Mouse (Mus musculus): ENCODE measurements around the gene Pln.

The Pln gene

DNA sequence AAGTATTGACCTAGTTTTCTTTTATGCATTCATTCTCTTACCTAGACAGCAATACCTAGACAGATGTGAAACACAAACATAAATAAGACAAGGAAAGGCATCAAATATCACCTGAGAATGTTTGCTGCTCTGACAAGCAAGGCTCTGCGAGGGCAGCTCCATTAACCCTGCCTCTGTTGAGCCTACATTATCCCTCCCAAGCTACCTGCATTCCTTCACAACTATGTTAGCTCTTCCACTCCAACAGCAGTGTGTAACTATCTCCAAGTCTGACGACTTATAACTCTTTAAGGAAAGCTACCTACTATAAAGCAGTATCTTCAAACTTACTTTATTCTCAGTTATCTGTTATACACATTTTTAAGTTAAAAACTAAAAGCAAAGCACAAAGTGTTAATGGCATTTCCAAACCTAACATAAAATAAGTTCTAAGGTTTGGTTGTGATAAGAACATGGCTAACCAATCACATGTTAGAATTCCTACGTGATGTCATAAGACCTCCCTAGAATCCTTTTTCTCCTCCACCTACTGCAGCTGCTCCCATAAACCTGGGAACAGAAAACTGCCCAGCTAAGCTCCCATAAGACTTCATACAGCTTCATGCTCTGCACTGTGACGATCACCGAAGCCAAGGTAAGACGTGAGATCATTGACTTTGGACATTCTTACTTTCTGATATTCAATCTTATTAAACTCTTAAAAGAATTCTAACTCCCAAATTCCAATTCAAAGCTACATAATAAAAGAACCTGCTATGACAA lies at the start of gene Pln:
Gene Pln, plus strand, starts transcription at position 506 of the 762 bp plus-strand sequence.
- no peak for DNase-seq (ENCODE audit: low spot score)

DNA sequence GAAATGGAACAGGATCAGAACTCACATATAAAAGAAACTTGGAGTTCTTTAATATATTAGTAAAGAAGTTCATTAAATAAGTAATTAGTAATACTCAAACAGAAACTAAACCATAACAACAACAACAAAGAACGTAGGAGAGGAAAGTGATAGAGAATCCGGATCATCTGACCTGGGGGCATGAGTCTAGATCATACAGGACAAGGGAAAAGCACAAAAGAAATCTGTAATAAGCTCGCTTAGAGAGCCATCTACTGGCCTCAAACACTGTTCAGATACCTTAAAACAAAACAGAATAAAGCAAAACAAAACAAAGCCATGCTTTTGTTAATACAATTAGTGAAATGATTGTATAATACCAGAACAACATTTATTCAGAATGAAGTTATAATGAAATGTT lies 31.6 kb upstream of the Pln start:
- no peak for DNase-seq (ENCODE audit: low spot score)

DNA sequence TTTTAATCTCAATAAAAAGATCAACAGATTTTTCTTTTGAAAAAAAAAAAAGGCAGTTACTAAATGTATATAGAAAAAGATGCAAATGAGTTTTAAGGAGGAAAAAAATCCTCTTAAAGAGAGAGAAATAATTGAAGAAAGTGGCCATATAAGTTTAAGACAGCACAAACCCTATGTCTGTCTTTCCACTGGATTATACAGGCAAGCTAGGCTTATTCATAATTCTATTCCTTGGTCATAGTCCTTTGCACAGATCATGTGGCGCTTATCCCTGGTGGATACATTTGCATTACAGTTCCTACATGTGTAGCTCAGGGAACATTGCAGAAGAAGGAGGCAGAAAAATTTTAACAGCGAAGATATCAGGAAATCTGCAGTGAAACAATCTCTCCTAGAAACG lies 30.8 kb upstream of the Pln start:
- DNase-seq (ENCODE audit: low spot score): no peak

DNA sequence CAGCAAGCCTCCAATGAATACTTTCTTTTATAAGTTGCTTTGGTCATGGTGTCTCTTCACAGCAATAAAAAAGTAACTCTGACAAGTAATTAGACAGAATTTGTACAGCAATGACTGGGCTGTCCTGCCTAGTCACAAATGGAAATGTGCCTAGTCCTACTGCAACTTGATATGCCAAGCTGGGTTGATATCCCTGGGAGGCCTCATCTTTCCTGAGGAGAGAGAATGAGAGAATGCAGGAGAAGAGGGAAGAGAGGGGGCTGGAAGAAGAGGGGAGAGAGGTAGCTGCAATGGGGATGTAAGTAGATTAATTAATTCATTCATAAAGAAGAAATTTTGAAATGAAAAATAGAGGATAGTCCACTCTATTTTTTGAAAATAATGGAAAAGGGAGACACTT lies 14.1 kb upstream of the Pln start:
- DNase-seq (ENCODE audit: low spot score): no peak

DNA sequence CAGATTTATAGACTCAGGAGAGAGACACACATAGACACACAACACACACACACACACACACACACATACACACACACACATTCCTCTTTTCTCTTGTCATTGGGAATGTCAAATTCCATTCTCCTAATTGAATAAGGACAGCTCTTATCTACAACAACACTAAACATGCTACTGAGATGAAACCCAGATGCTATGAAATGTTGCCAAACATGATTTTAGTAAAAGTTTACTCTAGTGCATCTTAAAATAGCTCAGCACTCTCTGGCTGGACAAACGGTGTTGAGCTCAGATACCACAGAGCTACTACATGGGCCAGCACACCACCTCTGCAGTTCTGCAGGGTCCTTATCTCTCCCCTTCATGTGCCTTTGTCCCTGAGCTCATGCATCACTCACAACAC lies 12.8 kb upstream of the Pln start:
- DNase-seq (ENCODE audit: low spot score): no peak

DNA sequence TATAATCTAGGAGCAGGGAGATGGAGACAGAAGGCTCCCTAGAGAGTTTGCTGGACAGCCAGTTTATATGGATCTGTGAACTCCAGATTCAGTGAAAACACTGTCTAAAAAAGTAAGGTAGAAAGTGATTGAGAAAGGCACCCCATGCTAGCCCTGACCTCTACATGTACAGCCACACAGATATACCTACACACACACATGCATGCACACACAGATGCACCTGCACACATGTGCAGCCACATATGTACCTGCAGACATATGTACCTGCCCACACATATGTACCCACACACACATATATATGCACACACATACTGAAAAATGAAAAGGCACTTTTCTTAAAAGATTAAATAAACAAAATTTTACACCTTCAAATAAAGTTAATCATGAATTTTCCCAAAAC lies 11.1 kb upstream of the Pln start:
- no peak for DNase-seq (ENCODE audit: low spot score)

DNA sequence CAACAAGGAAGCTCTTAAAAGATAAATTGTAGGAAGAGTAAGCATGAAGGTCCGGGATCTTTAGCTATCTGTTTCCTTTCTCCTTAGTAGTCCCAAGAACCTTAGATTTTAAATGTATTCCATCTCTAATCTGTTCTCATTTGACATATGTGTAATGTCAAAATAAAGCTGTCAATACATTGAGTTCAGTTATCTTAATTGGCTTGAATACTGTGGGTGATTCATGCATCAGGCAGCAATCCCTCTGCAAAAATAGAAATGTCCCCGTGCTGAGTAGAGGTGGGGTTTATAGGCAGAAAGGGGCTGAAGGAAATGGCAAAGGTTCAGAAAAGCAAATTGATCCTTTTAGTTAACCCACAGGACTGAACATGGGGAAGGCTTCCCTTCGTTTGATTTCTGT lies 8.2 kb upstream of the Pln start:
- no peak for DNase-seq (ENCODE audit: low spot score)

DNA sequence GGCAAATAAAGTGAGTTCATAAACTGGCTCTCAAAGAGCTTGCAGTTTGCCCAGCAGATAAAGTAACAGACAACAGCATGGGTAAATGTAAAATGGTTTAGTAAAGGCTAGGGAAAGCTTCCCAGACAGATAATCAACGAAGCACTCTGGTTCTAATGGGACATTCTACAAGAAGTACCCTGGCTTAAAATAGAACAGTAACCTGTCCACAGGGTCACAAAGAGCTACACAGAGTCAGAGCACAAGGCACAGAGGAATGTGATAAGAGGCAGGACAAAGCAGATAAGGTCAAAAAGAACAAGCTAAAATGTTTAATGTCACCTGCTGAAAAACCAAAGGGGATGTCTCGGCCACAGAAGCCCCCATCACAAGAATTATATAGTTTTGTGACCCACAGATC lies 4.7 kb upstream of the Pln start:
- DNase-seq (ENCODE audit: low spot score): no peak

DNA sequence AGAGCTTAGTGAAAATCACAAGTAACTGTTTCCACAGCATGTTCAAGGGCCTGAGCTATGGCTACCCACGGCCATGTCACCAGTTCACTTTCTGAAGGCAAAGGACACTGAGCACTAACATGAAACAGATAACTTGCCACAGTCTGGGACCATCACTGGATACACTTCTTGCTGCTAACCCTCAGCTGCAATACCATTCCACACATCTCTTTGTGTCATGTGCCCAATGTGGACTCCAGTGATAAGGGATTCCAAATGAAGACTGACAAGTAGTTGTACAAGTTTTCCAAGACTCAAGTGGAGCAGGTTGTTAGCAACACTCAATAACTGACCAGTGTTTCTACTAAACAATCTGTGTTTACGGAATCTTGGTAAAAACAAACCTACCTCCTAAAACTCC lies 2.2 kb upstream of the Pln start:
- no peak for DNase-seq (ENCODE audit: low spot score)

DNA sequence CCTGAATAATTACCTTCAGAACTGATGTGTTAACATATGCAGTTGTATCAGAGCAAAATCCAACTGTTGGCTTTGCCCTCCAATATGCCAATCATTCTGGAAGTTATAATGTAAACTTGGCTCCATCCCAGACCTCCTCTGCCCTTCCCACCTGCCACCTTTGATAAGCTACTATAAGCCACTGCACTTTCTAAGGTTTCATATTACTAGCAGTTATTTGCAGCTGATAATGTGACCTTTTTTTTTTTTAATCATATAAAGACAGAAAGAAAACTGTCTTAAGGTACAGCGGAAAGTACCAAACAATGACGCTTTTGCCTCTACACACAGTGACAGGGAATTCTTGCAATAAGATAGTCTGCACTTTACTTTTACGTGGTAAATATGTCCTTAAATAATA lies 1.5 kb upstream of the Pln start:
- DNase-seq (ENCODE audit: low spot score): no peak

DNA sequence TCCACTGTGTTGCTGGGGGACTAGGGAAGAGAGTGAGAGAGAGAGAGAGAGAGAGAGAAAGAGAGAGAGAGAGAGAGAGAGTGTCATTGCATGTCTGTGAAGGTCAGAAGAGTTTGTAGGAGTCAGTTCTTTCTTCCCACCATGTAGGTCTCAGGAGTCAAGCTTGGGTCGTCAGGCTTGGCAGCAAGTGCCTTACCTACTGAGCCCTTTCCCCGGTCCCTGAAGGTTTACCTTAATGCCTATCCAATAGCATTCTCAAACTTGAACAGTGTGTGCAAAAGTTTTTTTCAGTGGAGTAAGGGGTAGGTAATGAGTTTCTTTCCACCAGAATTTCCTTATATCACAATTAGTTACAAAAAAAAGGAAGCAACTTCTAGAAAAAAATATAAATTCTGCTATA lies 1.6 kb downstream of the Pln start:
- no peak for DNase-seq (ENCODE audit: low spot score)

DNA sequence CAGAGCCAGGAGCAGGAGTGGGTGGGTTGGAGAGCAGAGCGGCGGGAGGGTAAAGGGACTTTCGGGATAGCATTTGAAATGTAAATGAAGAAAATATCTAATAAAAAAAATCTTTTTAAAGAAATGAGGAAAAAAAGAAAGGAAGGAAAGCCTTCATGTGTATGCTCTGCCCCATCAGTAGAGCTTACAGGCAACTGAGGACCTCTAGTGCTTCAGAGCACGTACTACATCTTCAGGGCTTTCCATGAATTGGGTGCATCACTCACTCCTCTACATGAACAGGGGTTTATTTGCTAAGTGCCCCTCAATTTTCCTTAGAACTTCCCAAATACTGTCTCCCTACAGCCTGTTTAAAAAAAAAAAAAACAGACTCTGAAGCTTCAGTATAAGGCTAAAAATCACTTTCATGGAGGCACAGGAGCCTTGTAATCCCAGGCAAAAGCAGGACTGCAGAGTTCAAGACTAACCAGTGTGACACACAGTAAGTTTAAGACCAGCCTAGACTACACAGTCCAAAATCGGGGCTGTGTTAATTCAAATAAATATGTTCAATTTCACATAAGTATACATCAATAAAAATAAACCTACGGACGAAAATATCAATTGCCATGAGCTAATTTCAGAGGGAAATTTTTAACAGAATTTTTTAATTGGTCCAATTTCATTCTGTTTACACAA lies 4.0 kb downstream of the Pln start:
- DNase-seq (ENCODE audit: low spot score): no peak

DNA sequence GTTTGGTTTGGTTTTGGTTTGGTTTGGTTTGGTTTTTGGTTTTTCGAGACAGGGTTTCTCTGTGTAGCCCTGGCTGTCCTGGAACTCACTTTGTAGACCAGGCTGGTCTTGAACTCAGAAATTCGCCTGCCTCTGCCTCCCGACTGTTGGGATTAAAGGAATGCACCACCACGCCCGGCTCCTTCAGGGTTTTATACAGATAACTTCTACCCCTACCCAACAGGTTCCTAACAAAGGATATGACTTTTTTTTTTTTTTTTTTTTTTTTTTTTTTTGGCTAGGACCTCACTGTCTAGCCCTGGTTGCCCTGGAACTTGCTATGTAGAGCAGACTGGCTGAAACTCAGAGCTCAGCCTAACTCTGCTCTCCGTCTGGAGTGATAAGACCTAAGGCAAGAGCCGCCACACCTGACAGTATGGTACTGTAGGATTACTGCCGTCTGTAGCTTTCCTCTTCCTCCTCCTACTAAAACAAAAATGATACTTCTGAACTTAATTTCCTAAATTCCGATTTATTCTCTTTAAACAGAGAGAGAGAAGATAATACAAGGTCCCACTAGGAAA lies 4.8 kb downstream of the Pln start:
- no peak for DNase-seq (ENCODE audit: low spot score)

DNA sequence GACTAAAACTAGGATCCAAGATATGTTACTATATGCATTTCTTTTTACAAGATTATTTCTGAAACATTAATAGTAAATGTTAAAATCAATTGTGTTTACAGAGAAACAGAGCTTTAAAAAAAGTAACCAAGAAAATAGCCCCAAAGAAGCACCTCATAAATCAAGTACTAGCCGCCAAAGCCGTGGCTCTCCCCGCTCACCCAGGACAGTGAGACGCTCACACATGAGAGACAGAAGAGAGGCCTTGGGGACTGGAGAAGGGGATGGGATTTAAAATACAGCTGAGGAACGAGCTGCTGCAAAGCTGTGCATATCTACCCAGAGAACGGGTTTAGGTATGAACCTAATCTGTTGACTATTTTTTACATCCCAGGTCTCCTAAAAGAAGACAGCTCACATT lies 5.9 kb downstream of the Pln start:
- DNase-seq (ENCODE audit: low spot score): no peak

DNA sequence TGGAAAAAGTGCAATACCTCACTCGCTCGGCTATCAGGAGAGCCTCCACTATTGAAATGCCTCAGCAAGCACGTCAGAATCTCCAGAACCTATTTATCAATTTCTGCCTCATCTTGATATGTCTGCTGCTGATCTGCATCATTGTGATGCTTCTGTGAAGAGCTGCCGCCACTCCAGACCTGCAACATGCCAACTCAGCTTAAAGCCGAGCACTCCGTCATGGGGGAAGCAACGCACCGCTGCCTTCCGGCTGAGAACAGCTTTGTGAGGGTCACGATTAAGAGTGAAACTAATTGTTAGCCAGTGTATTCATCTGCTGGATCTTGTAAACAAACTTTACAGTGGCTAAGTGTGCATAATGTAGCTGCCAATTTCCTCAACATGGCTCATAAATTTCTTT lies 6.4 kb downstream of the Pln start:
- no peak for DNase-seq (ENCODE audit: low spot score)

DNA sequence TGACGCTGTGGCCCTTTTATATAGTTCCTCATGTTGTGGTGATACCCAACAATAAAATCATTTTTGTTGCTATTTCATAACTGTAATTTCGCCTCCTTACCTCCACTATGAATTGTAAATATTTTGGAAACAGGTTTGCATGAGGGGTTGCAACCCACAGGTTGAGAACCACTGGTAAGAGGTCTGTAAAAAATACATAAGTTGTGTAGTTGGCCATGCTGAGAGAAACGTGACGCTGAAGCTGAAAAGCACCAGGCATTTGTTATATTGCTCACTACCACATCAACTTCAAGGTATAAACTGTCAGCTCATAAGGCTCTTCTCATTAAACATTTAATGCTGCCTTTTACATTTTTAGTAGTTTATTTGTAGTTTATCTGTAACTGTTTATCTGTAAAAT lies 8.0 kb downstream of the Pln start:
- no peak for DNase-seq (ENCODE audit: low spot score)

DNA sequence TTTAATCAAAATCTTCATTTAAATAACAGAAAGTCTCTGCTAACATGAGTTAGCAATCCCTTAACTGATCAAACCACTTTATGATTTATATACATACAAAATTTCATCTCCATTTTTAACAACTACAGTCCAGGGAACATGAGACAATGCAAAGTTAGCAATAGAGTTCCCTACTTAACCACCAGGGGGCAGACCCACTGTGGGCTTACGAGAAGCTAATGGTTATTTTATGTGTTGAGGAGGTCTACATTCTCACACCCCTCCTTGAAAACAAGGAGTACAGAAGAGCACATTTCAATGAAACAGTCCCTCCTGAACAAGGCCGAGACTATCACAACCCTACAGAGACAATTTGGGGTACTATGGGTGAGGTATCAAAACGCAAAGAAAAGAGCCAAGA lies 9.0 kb downstream of the Pln start:
- no peak for DNase-seq (ENCODE audit: low spot score)

DNA sequence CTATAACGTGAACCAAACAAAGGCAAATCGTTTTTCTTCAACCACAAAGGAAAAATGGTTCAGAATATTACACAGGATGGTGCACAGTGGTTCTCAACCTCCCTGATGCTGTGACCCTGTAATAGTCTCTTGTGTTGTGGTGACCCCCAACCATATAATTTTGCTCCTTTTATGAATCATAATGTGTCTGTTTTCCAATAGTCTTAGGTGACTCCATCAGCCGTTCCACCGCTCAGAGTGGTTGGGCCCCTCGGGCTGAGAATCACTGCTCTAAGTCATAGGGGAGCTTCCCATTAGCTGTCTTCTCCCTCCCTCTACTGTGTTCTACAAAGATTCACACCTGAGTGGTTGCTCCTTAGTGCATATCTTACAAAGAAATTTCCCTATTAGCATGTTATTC lies 9.4 kb downstream of the Pln start:
- DNase-seq (ENCODE audit: low spot score): no peak

DNA sequence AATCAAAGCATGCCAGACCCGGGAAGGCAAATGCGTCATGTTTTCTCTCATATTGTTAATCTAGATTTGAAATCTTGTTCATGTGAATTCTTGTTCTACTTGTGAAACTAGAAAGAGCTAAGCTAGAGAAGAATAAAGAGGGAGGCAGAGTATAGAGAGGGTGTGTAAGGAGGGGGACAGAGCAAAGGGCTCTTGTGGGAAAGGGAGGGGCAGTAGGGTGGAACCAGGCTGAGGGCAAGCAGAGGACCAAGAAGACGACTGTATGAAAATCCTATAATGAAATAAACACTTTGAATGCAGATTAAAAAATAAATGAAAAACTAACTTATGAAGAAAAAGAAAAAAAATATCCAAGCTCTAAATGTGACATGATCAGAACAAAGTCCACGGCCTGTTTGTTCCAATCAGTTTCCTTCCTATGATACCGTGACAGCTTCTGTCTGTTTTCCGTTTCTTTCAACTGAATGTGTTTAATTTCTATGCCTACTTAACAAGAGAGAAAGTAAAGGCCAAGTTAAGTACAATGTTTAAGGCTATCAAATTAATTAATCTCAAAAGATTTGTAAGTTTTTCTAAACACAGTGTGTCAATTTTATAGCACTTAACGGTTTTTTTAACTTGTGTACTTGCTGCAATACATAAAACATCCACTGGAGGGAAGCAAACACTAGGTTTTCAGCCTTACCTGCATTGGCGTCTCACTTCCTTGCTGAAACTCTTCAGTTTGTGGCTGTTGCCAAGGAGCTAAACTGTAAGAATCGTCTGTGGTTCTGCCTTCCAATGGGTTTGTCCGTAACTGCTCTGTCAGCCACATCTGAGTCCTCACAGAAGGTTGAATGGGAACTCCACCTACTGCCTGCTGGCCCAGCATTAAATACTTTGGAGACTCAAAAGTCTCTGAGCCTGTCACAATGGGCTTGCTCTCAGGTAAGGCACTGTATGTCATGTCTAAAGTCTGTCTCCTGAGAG lies 10.6 kb downstream of the Pln start:
- no peak for DNase-seq (ENCODE audit: low spot score)

DNA sequence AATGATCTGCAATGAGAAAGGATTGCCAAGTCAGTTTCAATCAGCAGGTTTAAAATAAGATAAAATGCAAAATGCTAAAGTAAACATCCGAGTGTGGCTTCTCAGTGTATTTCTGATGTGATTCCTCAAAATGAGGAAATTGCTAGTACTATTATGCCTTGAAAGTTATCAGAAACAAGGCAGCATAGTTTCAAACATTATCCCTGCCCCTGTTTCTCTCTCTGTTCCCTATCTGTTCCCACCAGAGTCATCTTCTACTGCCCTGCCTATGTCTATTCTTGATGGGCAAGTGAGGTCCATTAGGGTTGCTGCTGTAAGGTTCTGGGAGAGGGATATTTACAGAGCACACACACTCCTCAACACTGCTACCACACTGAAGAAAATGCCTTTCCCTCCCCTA lies 11.8 kb downstream of the Pln start:
- DNase-seq (ENCODE audit: low spot score): no peak

DNA sequence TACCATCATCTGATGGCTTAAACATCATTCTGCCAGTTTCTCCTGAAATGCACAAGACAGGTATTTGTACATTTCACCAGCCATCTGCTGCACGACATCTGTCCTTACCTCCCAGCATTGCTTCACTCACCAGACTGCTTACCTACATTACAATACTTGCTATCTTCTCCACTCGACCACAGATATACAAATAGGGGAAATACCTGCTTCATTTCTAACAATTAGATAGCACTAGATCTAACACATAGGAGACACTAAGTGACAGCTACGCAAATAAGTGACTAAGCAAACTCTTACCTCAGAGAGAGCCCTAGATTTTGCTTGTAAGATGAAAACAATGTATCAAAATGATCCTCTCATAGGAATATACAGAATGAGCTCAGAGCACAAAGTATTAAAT lies 16.2 kb downstream of the Pln start:
- no peak for DNase-seq (ENCODE audit: low spot score)

DNA sequence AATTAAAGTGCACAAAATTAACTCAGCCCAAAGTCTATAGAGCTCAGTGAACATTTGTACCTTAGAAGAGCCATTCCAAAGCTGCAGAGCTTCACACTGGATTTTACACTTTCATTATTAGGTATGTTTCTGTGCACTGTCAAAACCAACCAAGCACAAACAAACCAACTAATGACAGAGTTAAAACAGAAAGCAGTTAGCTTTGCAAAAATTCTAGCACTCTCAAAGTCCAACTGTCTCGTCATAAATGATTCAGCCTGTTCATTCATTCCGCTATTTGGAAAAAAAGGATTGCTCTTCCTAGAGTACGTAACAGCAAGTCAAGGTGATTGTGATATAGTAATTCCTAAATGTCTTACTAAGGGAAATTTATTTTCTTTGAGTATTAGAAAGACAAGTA lies 21.5 kb downstream of the Pln start:
- no peak for DNase-seq (ENCODE audit: low spot score)

DNA sequence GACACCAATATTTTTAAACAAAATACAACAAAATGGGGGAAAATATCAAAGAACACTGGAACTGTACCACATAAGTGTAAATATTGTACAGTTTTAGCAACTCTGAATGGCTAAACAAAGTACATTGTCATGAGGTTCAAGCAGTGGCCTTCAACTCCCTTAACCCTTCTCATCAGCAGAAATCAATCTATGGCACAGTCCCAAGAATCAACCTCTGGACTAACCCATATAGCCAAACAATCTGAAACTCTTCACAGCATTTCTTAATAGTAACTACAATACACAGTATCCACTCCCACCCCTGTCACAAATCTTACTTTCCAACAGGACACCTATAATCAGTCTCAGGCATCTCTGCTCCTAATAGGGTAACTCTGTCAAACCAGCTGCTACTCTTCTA lies 26.8 kb downstream of the Pln start:
- DNase-seq (ENCODE audit: low spot score): no peak

Data from ovary, postnatal 10 days (tissue).